Mouse (Mus musculus): ENCODE measurements around the gene Sertad3. TPM values are rescaled to one million over a fixed set of nuclear protein-coding genes. Genes with fewer than 3 reads are reported as not detected.

Gene Sertad3
- polyA plus RNA-seq (2012; rRNA removed) (31.3 and 32.1 TPM in 2 replicates), polyA plus RNA-seq (2014; fragmentation: Nextera tagmentation; extraction: Ambion mirVana) (31.5 and 32.4 TPM in 2 replicates)

DNA sequence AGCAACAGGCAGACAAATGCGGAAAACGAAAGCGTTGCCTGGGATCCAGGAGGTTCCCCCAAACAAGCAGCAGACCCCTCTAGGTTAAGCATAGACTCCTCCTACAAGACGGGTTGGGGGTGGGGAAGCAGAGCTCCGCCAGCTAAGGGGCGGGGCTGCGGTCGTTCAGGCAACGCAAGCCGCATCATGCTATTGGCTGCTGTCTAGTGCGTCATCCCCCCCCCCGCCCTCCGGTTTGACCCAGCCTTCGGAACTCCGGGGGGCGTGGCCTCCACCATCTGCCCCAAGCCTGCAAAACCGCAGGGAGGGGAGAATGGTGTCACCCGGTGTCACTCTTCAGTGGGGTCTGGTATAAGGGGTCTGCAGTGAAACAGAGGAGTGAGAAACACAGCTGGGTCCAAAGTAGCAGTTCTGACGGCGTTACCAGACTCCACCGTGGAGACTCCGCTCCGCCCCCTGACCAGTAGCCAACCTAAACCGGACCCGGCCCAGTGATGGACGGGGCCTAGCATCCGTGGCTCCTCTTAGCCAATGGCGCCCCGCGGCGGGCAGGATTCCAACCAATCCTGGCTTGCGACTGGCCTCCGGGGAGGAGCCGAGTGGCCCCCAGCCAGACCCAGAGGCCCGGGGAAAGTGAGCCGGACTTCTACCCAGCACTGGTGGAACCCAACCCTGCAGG lies at the start of gene Sertad3:
Sertad3 (plus strand) TSS at position 613 of the 679 bp plus-strand sequence.
- peak within 1 kb of the TSS; percentile 67 for H3K4me3 ChIP-seq (replicated peaks; ENCODE audit: low read length)
- H3K4me2 ChIP-seq (replicated peaks; ENCODE audit: low read depth, low read length, severe bottlenecking) = peak within 1 kb of the TSS; percentile 38
- 0 out of 2 replicates have a peak, but pooled peaks have one; percentile 12 for TF ChIP-seq POLR2A (IDR thresholded peaks at IDR 0.05; ENCODE audit: borderline replicate concordance, extremely low read depth, insufficient read depth, insufficient read length)
- DNase-seq (ENCODE audit: low spot score) (peak; percentile 99), ATAC-seq (ENCODE audit: low FRiP score, low read depth) (peak; percentile 94)
- H3K27me3 ChIP-seq (ENCODE audit: control insufficient read depth, insufficient read depth, low read length) = no peaks in the 10 kb centered on the region
- H3K9me3 ChIP-seq (ENCODE audit: control insufficient read depth, low read length) = no peaks in the 10 kb centered on the region
- under 1% methylated on average over 34 of the region's 36 CpGs for WGBS
- peak within 1 kb of the TSS; percentile 62 for H3K9ac ChIP-seq (ENCODE audit: low read depth, low read length, severe bottlenecking)
- peaks cover 17% of the 10 kb centered on the region for H3K36me3 ChIP-seq (ENCODE audit: control insufficient read depth, insufficient read depth, low read length)
- H3K4me1 ChIP-seq (ENCODE audit: control insufficient read depth, insufficient read depth, low read length) = peaks cover 10% of the 10 kb centered on the region
- H3K27ac ChIP-seq (replicated peaks; ENCODE audit: low read depth, low read length) = peak within 1 kb of the TSS; percentile 91

DNA sequence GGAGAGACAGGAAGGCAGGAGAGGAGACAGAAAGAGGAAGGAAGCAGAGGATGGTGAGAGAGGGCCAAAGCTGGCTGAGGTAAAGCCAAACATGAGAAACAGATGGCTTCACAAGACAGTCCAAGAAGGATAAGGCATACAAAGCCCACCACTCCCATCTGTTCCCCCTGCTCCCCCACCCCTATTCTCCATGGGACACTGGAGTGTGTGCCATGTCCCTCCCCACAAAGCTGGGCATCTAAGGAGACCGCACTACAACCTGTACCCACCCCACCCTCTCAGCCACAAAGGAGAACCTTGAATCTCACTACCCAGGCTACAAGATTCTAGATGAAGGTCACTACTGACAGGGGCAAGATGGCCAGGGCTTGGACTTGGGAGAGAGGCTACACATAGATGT lies 46.2 kb upstream of the Sertad3 start:
- Histone ChIP-seq H3K36me3 (ENCODE audit: control insufficient read depth, insufficient read depth, low read length) (no peaks in the 10 kb centered on the region), H3K4me1 (ENCODE audit: control insufficient read depth, insufficient read depth, low read length) (no peaks in the 10 kb centered on the region), H3K9me3 (ENCODE audit: control insufficient read depth, low read length) (peaks cover 9% of the 10 kb centered on the region; the same call in 1 of the 2 replicates), H3K9ac (ENCODE audit: low read depth, low read length, severe bottlenecking) (no peak overlapping the region), H3K27ac (replicated peaks; ENCODE audit: low read depth, low read length) (no peak overlapping the region), H3K4me2 (replicated peaks; ENCODE audit: low read depth, low read length, severe bottlenecking) (no peak overlapping the region), H3K4me3 (replicated peaks; ENCODE audit: low read length) (no peak overlapping the region), H3K27me3 (ENCODE audit: control insufficient read depth, insufficient read depth, low read length) (no peaks in the 10 kb centered on the region)
- 78% methylated on average over 1 of the region's 1 CpGs for WGBS
- no peak for DNase-seq (ENCODE audit: low spot score)
- no peak for ATAC-seq (ENCODE audit: low FRiP score, low read depth)
- no peak for TF ChIP-seq POLR2A (IDR thresholded peaks at IDR 0.05; ENCODE audit: borderline replicate concordance, extremely low read depth, insufficient read depth, insufficient read length)

DNA sequence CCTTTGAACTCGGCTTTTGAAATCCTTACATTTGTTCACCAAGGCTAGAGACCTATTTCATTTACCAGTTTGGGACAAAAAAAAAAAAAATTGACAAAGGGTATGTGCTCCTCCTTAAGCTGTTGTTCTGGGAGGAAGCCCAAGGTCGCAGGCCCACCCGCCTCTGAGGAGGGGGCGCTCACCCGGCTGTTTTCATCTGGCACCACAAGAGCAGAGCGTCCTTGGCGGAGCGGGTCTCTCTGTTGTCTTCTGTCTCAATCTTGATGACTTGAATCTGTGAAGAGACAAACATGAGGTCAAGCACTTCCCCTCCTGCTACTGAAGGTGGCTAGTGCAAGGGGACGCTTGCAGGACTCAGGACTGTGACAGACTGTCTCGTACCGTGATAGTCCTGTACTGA lies 45.6 kb upstream of the Sertad3 start:
- no peak for TF ChIP-seq POLR2A (IDR thresholded peaks at IDR 0.05; ENCODE audit: borderline replicate concordance, extremely low read depth, insufficient read depth, insufficient read length)
- Histone ChIP-seq H3K27ac (replicated peaks; ENCODE audit: low read depth, low read length) (no peak overlapping the region), H3K4me3 (replicated peaks; ENCODE audit: low read length) (no peak overlapping the region), H3K4me2 (replicated peaks; ENCODE audit: low read depth, low read length, severe bottlenecking) (no peak overlapping the region), H3K9me3 (ENCODE audit: control insufficient read depth, low read length) (peaks cover 9% of the 10 kb centered on the region; the same call in 1 of the 2 replicates), H3K9ac (ENCODE audit: low read depth, low read length, severe bottlenecking) (no peak overlapping the region), H3K27me3 (ENCODE audit: control insufficient read depth, insufficient read depth, low read length) (0 out of 2 replicates have a peak, but pooled peaks cover 3% of the 10 kb centered on the region), H3K36me3 (ENCODE audit: control insufficient read depth, insufficient read depth, low read length) (no peaks in the 10 kb centered on the region), H3K4me1 (ENCODE audit: control insufficient read depth, insufficient read depth, low read length) (no peaks in the 10 kb centered on the region)
- DNase-seq (ENCODE audit: low spot score) (no peak), ATAC-seq (ENCODE audit: low FRiP score, low read depth) (no peak)
- 79% methylated on average over 11 of the region's 11 CpGs for WGBS

DNA sequence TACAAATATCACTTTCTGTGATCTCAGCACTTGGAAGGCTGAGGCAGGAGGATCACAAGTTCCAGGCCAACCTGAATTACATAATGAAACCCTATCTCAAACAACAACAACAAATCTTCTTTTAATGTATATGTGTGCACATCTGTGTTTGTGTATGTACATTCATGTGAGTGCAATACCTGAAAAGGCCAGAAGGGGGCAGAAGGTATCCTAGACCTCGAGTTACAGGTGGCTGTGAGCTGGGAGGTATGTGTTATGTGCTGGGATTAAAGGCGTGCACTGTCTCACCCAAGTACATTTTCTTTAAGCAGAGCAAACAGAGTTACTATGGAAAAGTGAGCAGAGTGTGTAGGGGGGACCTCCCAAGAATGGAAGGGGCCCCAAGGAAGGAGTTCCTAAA lies 44.4 kb upstream of the Sertad3 start:
- Histone ChIP-seq H3K4me1 (ENCODE audit: control insufficient read depth, insufficient read depth, low read length) (no peaks in the 10 kb centered on the region), H3K4me3 (replicated peaks; ENCODE audit: low read length) (no peak overlapping the region), H3K36me3 (ENCODE audit: control insufficient read depth, insufficient read depth, low read length) (no peaks in the 10 kb centered on the region), H3K27me3 (ENCODE audit: control insufficient read depth, insufficient read depth, low read length) (peaks cover 11% of the 10 kb centered on the region; the same call in 1 of the 2 replicates), H3K9ac (ENCODE audit: low read depth, low read length, severe bottlenecking) (no peak overlapping the region), H3K9me3 (ENCODE audit: control insufficient read depth, low read length) (peaks cover 9% of the 10 kb centered on the region; the same call in 1 of the 2 replicates), H3K4me2 (replicated peaks; ENCODE audit: low read depth, low read length, severe bottlenecking) (no peak overlapping the region), H3K27ac (replicated peaks; ENCODE audit: low read depth, low read length) (no peak overlapping the region)
- DNase-seq (ENCODE audit: low spot score) (no peak), ATAC-seq (ENCODE audit: low FRiP score, low read depth) (no peak)
- WGBS = 64% methylated on average over 2 of the region's 2 CpGs
- TF ChIP-seq POLR2A (IDR thresholded peaks at IDR 0.05; ENCODE audit: borderline replicate concordance, extremely low read depth, insufficient read depth, insufficient read length) = no peak

- Histone ChIP-seq H3K27ac (replicated peaks; ENCODE audit: low read depth, low read length) (no peak overlapping the region), H3K27me3 (ENCODE audit: control insufficient read depth, insufficient read depth, low read length) (peaks cover 16% of the 10 kb centered on the region; the same call in 1 of the 2 replicates), H3K9ac (ENCODE audit: low read depth, low read length, severe bottlenecking) (no peak overlapping the region), H3K36me3 (ENCODE audit: control insufficient read depth, insufficient read depth, low read length) (no peaks in the 10 kb centered on the region), H3K4me1 (ENCODE audit: control insufficient read depth, insufficient read depth, low read length) (no peaks in the 10 kb centered on the region), H3K4me3 (replicated peaks; ENCODE audit: low read length) (no peak overlapping the region), H3K4me2 (replicated peaks; ENCODE audit: low read depth, low read length, severe bottlenecking) (no peak overlapping the region), H3K9me3 (ENCODE audit: control insufficient read depth, low read length) (peaks cover 9% of the 10 kb centered on the region; the same call in 1 of the 2 replicates)
- WGBS = 29% methylated on average over 10 of the region's 10 CpGs
- DNase-seq (ENCODE audit: low spot score) (no peak), ATAC-seq (ENCODE audit: low FRiP score, low read depth) (no peak)
- no peak for TF ChIP-seq POLR2A (IDR thresholded peaks at IDR 0.05; ENCODE audit: borderline replicate concordance, extremely low read depth, insufficient read depth, insufficient read length)
Observed at GRCm38 (mm10) chr7:27433349-27433748, 40.2 kb upstream of the Sertad3 start.
